Mouse (Mus musculus): ENCODE measurements around the gene Ccdc97.
A peak's percentile ranks its signal among the peaks of the same experiment; 100 is the strongest.

The Ccdc97 gene

DNA sequence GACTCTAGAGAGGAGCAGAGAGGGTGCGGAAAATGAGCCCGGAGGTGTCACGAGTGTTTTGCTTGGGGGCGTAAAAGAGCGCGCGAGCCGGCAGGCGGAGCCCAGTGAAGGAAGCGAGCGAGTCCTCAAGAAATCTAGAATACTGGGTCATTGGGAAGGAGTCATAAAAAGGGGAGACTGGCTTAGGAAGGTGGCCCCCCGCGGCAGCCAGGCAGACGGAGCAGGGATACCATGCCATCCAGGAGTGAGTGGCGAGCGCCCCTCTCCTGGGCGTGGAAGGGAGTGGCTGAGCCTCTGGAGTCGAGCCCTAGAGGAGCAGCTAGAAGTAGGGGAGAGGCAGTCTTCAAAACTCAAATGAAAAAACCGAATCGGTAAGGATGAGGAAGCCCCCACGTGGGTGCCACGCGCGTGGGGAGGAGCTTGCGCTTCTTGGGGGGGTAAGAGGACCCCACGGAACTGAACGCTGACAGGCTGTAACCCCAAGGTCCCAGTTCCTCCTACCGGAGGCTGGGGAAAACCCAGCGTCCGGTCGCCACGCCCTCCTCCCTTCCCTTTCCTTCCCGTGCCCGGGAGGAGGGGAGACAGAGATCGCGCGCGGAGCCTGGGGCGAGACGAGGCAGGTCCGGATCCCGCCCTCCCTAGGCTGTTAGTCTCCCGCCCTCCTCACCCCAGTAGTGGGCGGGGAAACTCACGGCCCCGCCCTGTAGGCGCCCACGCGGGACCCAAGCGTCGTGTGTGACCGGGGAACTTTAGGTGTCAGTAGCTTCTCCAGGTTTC lies 29.9 kb downstream of the Ccdc97 start:
- no peak for DNase-seq (ENCODE audit: low spot score)

- DNase-seq (ENCODE audit: low spot score) = no peak
Observed at GRCm38 (mm10) chr7:25687811-25688401, 31.0 kb downstream of the Ccdc97 start.

DNA sequence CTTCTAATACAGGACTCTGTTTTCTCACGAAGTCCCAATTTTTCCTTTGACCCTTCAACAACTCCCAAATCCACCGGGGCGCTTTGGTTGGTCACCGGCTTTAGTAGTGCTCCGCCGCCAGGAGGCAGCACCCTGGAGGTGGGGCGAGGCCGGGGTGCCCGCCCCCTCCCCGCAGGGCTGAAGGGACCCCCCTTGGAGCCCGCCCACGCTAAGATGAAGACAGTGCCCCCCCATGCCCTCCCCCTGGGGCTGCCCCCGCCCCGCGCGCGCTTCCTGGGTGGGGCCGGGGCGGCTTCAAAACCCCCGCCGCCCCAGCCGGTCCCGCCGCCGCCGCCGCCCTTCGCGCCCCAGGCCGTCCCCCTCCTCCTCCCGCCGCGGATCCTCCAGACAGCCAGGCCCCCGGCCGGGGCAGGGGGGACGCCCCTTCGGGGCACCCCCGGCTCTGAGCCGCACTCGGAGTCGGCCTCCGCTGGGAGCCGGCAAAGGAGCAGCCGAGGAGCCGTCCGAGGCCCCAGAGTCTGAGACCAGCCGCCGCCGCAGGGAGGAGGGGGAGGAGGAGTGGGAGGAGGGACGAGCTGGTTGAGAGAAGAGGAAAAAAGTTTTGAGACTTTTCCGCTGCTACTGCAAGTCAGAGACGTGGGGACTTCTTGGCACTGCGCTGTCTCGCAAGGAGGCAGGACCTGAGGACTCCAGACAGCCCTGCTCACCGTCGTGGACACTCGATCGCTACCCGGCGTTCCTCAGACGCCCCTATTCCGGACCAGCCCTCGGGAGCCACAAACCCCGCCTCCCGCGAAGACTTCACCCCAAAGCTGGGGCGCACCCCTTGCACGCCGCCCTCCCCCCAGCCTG lies 32.0 kb downstream of the Ccdc97 start, which contains the start of gene Tgfb1:
Gene Tgfb1, plus strand, starts transcription at position 323 of the 852 bp plus-strand sequence.
- DNase-seq (ENCODE audit: low spot score) = peak; percentile 65

- DNase-seq (ENCODE audit: low spot score) = no peak
Observed at GRCm38 (mm10) chr7:25685926-25686470, 32.9 kb downstream of the Ccdc97 start.

DNA sequence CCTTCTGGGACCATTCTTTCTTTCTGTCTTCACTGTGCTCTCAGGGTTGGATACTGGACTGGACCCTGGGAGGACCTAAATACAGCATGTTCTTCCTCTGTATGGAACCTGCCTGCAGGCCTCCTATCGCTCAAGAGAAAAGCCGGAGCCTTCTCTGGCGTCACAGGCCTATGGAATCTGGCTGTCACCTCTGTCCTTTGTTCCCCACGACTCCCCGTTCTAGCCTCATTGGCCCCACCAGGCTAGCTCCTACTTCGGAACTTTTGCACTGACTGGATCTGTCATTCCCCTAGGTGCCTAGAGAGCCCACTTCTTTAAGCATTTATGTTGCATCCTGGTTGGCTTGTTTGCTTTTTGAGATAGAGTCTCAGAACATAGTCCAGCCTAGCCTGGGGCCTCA lies 34.2 kb downstream of the Ccdc97 start:
- DNase-seq (ENCODE audit: low spot score) = no peak

- no peak for DNase-seq (ENCODE audit: low spot score)
Observed at GRCm38 (mm10) chr7:25683474-25684180, 35.3 kb downstream of the Ccdc97 start.

- DNase-seq (ENCODE audit: low spot score) = no peak
Observed at GRCm38 (mm10) chr7:25681341-25682231, 37.3 kb downstream of the Ccdc97 start.

GRCm38 (mm10) chr7:25680514-25681258 lies 38.2 kb downstream of the Ccdc97 start, which contains the start of gene B9d2:
Gene B9d2, plus strand, starts transcription at chr7:25680780.
- DNase-seq (ENCODE audit: low spot score) = peak; percentile 91

DNA sequence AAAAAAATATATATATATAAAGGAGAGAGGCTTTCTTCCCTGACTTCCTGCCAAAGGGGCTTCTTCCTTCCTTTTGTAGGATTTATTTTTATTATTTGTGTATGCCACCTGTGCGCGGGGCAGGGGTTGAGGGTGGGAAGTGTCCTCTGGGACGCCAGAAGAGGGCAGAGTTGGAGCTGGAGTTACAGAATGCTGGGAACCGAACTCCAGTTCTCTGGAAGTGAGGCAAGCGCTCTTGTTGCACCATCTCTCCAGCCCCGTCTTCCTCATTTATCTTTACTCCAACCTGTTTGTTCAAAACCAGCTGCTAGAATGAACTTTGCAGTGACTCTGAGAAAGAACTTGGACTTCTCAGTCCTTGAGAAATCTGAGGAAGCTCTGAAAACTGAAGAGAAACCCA lies 38.9 kb downstream of the Ccdc97 start:
- DNase-seq (ENCODE audit: low spot score) = no peak

DNA sequence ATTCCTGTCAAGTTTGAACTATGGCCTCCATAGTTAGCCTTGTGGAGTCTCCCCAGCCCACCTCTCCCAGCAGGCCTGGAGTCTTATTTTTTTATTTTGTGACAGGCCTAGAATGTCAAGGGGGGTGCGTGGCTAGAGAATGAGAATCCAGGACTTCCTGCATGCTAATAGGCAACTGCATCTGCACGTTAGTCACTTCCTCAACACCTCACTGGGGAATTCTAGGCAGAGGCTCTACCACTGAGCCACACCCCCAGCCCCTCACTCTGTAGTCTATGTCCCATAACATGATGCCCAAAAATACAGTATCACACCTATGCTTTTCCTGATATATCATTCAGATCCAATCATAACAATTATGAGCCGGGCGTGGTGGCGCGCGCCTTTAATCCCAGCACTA lies 41.9 kb downstream of the Ccdc97 start:
- no peak for DNase-seq (ENCODE audit: low spot score)

- DNase-seq (ENCODE audit: low spot score) = peak; percentile 67
Observed at GRCm38 (mm10) chr7:25676085-25676781, 42.7 kb downstream of the Ccdc97 start.

DNA sequence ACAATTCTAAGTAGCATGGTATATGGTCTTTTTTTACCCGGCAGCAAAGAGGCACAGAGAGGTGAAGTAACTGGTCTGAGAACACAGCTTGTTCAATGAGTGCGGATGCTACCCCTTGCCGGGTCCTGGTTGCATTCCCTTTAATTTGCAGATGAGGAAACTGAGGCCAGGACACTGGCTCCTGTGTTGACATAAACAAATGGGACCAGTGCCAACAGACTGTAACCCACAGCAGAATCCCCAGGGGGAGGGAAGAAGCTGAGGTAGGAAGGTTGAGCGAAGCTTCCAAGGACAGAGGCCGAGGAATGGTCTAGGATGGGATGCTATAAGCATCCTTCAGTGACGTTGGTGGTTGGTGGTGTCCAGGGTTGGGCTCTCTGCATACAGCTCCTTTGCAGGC lies 43.5 kb downstream of the Ccdc97 start:
- no peak for DNase-seq (ENCODE audit: low spot score)

GRCm38 (mm10) chr7:25674719-25675300 lies 44.1 kb downstream of the Ccdc97 start, which contains the start of gene Tmem91:
Gene Tmem91, minus strand, starts transcription at chr7:25675166.
- DNase-seq (ENCODE audit: low spot score) = no peak

GRCm38 (mm10) chr7:25674297-25674696 lies 44.6 kb downstream of the Ccdc97 start:
- no peak for DNase-seq (ENCODE audit: low spot score)

- DNase-seq (ENCODE audit: low spot score) = no peak
Observed at GRCm38 (mm10) chr7:25672442-25672841, 46.4 kb downstream of the Ccdc97 start.

DNA sequence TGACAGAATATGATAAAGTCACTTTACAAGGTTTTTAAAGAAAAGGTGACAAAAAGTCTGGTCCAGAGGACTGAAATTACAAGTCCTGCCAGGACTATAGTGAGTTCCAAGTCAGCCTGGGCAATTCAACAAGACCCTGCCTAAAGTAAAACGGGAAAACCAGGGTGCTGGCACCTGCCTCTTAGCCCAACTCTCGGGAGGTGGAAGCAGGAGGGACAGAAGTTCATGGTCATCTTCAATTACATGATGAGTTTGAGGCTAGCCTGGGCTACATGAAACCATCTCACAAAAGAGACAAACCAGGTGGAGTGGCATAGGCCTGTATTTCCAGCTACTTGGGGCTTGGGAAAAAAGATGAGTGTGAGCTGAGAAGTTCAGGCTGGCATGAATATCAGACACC lies 47.2 kb downstream of the Ccdc97 start:
- no peak for DNase-seq (ENCODE audit: low spot score)

DNA sequence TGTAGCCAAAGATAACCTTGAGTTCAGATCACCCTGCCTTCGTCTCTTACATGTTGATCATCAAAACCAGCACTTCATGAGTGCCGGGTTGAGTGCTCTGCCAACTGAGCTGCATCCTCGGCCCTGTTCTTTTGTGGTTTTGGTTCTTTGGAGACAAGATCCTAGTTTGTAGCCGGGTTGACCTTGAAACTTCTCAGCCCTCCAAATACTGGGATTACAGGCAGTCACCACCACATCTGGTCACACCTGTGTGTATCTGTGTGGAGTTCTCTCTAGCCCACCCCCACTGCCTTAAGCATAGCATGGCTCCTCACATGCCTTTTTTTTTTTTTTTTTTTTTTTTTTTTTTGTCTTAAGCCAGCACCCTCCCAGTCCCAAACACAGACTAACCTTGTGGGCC lies 48.8 kb downstream of the Ccdc97 start:
- DNase-seq (ENCODE audit: low spot score) = no peak

DNA sequence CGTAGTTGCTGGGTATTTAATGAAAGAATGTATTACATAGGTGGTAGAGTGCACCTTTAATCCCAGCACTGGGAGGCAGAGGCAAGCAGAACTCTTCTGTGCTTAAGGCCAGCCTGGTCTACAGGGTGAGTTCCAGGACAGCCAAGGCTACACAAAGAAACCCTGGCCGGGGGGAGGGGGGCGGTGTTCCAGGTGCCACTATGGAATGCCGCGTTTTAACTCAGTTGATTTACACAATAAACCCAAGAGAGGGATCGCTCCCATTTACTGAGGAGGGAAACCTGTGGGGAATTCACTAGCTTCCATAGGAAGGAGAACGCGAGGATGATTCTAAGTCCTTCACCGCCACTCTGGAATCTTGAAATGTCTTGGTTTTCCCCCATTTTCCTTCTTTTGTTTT lies 49.3 kb downstream of the Ccdc97 start:
- DNase-seq (ENCODE audit: low spot score) = no peak

DNA sequence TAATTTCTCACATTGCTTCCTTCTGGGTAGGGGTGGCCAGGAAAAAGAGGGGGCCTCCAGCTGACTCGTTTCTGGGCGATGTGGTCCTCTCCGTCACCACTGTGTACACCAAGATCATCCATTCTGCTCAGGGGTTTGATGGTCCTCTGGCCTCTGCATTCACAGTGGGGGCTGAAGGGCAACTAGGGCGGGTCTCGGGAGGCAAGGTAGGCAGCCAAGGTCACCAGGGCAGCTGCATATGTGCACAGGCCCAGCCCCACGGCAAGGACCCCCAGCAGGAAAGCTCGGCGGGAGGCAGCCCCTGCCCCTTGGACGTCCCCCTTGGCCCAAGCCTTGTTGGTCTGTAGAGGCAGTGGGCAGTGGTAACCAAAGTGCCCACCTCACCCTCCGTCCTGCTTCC lies 49.7 kb downstream of the Ccdc97 start:
- DNase-seq (ENCODE audit: low spot score) = no peak
